Mouse (Mus musculus) kidney, adult 8-10 months (tissue): ENCODE measurements around the gene Pkd1l3.

ENCODE experiments used
- DNase-seq, 2 experiments: peaks; one replicate each; pipeline ENCODE4 v3.0.0; 2022

Pkd1l3 gene

GRCm38 (mm10) chr8:109614243-109615210 lies at the start of gene Pkd1l3:
Gene Pkd1l3 (plus strand): TSS chr8:109614517.
- no peak for DNase-seq

DNA sequence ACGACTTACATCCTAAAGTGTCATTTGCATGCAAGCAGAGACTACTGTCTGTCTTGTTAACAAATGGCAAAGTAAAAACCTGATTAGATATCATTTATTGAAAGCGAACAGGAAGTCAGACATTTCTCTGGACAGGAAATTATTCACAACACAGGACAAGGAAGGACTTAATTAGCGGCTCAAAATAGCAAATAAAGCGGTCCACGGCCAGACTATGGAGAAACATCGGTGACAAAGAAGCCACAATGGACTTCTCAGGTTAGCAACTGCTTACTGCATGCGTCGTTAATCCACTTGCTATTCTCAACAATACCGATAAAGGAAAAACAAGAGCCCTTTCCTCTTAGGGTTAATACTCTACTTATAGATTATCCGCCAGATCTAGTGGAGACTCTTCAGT lies 49.6 kb upstream of the Pkd1l3 start:
- no peak for DNase-seq

DNA sequence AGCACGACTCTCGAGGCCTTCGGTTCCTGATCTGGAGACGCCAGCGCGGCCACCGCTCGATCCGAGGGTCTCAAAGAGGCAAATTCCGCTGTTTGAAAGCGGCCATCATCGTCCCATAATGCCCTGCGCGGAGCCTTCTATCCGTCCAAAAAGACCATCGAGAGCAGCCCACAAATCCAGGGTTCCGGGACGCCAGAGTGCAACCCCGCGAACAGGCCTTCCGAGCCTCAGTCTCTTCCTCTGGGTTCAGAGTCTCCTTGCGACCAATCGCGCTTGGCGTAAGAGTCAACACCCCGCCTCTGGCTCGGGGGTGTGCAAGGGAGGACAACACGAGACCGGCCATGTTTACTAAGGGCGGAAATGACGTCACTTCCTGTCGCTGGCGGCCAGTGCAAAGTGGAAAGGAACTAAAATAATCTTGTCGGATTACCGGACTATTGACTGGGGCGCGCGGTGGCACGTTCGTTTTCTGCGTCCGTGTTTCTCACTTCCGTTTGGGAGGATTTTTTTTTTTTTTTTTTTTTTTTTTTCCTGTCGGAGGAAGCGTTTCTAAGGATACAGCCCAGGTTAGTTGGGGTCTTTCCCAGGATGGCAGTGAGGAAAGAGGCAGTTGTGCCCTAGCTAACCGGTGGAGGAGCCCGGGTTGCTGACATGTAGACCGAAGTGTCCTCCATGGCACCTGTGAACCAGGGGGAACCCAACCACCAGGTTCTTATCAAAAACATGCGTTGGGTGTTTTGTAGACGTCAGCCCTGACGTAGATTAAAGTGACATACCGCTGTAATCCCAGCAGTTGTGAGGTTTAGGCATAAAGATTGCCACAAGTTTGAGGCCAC lies 48.6 kb upstream of the Pkd1l3 start, which contains the start of the genes Dhx38 and Txnl4b:
Dhx38 (minus strand) TSS at position 364 of the 836 bp plus-strand sequence.
Txnl4b (plus strand) TSS at position 395 of the 836 bp plus-strand sequence.
- peak; percentile 99 for DNase-seq

DNA sequence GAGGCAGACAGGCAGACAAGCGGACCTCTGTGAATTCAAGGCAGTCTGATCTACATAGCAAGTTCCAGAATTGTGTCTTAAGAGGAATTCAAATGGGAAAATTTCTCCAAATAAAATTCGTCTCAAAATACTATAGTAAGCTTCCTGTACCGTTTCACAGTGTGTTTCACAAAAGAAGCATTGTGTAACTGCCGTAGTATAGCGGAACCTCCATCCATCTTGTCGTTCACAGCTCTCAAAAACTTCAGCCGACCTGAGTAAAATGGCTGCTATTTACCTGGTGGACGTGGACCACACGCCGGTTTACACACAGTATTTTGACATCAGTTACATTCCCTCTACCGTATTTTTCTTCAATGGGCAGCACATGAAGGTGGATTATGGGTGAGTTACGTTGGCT lies 43.2 kb upstream of the Pkd1l3 start:
- no peak for DNase-seq

DNA sequence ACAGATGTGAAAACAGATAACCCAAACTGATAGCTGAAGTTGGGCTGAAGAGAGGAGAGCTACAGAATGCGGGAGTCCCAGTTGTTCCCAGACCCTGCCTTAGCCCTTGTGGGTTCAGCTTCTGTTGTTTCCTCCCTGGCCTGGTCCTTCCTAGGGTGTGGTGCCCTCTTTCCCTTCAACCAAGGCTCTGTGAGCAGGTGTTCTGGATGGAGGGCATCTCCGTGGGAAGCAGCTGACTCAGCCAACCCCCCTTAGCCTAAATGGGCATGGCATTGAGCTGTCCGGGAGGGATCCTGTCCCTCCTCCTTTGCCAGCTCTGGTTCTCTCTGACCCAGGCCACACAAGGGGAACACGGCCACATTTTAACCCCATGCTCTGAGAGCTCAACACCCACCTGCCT lies 38.0 kb upstream of the Pkd1l3 start:
- no peak for DNase-seq

GRCm38 (mm10) chr8:109578900-109579301 lies 35.4 kb upstream of the Pkd1l3 start, which contains the start of gene Hp:
Gene Hp (minus strand): TSS chr8:109579172.
- no peak for DNase-seq

- DNase-seq: no peak
These were observed 30.0 kb upstream of the Pkd1l3 start for GRCm38 (mm10) chr8:109584293-109584692.

- no peak for DNase-seq
These were observed 29.5 kb upstream of the Pkd1l3 start for GRCm38 (mm10) chr8:109584830-109585229.

DNA sequence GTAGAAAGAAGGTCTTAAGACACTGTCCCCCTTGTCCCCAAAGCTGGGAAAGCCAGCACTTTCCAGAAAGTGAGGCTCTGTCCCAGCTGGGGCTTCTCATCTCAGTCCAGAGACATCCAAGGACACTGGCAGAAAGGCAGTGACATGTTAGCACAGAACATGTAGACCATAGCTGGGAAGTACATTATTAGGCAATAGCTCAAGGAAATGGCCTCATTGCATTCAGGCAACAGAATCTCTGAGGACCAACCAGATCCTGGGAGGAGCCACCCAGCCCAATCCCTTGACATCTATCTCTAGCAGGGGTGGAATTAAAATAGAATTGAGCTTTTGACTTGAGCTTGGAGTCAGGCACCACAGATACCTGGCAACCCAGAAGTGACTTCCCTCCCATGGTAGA lies 28.7 kb upstream of the Pkd1l3 start:
- DNase-seq: no peak

DNA sequence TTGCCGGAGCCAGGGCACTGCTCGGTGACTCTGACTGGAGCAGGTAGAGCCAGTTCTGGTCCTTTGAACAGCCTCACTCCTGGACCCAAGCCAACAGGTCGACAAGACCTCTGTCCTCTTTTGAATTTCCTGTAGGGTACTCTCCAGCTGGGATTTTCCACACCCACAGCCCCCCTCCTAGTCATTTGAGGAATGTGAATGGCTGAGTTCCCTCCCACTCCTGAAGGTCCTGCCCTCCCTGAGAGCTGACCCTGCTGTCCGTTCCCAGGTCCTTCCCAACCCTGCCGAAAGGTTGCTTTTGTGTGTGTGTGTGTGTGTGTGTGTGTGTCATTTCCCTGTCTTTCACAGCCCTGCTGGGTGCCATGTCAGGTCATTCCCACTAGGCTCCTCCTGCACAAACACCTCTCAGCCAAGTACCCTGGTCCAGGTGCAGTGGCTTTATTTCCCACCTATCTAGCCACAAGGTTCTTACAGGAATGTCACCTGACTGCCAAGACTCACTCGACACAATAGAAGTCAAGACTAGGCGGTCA lies 27.3 kb upstream of the Pkd1l3 start:
- peak; percentile 58 to 69 for DNase-seq

DNA sequence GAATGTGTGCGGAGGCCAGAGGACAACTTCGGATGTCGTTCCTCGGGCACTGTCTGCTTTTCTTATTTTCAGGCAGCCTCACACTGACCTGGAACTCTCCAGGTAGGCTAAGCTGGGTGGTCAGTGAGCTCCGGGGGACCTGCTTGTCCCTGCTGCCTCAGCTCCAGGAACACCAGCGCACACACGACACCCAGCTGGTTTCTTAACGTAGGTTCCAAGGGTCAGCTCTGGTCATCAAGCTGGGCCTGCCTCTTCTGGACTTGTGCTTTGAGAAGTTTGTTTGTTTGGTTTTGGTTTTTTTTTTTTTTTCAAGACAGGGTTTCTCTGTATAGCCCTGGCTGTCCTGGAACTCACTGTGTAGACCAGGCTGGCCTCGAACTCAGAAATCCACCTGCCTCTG lies 23.4 kb upstream of the Pkd1l3 start:
- DNase-seq: no peak

- no peak for DNase-seq
These were observed 22.9 kb upstream of the Pkd1l3 start for GRCm38 (mm10) chr8:109591367-109591766.

DNA sequence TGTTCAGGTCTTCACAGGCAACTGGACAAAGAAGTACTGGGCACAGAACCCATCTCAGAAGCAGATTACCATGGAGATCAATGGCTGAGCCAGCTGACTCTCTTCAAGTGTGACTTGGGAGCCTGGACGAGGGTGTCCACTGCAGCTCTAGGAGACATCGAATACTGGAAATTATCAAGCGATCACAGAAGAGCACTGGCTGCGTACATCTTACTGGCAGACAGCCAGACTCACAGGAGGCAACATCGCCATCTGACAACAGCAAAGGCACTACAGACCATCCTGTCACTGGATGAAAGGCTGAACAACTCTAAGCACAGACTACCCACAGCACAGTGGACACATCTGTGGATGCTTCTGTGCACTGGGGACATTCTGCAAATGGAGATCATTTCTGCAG lies 22.2 kb upstream of the Pkd1l3 start:
- DNase-seq: no peak

DNA sequence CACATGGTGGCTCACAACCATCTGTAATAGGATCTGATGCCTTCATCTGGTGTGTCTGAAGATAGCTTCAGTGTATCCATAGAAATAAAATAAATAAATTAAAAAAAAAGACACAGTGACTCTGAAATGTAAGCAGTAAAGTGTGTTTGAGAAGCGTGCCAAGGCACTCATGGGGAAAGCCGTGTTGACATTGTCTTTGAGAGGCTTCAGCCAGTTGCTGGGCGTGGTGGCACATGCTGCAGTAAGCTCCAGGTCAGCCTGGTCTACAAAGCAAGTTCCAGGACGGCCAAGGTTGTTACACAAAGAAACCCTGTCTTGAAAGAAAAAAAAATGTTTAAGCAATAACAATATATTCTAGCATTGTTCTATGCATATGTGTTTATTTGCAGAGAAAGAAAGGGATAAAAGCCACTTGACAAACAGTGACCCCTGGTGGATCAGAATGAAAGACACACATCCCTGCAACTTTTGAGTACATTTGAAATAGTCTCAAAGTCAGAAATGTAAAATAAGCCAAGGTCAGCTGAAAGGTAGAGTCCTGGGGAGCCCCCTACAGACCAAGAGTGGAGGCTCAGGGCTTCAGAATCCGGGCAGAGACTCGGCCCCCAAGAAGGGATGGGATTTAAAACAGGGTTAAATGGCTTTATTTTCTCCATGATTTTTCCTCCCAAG lies 21.1 kb upstream of the Pkd1l3 start:
- peak; percentile 15 to 18 for DNase-seq

DNA sequence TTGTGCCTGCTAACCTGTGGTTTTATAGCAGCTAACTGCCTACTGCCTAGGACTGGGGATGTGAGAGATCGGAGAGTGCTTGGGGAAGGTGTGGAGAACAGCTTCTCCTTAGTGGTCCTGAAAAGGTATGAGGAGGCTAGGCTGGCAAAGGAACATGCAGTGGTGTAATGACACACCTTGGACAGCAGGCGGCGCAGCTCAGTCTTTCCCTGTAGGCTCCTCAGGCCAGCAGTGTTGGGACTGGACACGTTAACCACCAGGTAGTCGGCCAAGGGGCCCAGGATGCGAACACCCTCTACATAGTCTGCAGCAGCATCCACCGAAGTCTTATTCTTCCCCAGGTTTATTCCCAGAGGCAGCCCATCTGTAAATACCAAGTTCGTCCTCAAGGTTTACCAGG lies 18.5 kb upstream of the Pkd1l3 start:
- peak in 1 of 2 experiments; percentile 40 for DNase-seq

GRCm38 (mm10) chr8:109606725-109607124 lies 7.6 kb upstream of the Pkd1l3 start:
- DNase-seq: no peak

DNA sequence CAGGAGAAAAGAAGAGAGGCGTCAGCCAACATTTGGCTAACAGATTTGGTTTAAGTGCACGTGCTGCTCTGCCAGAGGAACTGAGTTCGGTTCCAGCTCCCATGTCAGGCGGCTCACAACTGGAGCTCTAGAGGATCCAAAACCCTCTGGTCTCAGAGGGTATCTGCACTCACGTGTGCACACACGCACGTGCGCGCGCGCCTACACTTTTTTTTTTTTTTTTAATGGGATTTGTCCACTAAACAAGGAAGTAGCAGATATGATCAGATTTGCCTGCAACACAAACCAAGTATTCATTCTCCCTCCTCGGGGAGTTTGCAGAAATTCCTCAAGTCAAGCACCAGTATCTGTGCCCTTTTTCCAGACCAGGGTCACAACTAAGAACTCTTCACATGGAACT lies 6.7 kb upstream of the Pkd1l3 start:
- no peak for DNase-seq

- peak; percentile 95 to 96 for DNase-seq
These were observed 5.8 kb upstream of the Pkd1l3 start, which contains the start of gene Dhodh for GRCm38 (mm10) chr8:109608271-109609152. Gene Dhodh (minus strand): TSS chr8:109608673.

GRCm38 (mm10) chr8:109609153-109609502 lies 5.2 kb upstream of the Pkd1l3 start:
- DNase-seq: peak in 1 of 2 experiments; percentile 40

GRCm38 (mm10) chr8:109615569-109615968 lies 1.3 kb downstream of the Pkd1l3 start:
- DNase-seq: no peak

DNA sequence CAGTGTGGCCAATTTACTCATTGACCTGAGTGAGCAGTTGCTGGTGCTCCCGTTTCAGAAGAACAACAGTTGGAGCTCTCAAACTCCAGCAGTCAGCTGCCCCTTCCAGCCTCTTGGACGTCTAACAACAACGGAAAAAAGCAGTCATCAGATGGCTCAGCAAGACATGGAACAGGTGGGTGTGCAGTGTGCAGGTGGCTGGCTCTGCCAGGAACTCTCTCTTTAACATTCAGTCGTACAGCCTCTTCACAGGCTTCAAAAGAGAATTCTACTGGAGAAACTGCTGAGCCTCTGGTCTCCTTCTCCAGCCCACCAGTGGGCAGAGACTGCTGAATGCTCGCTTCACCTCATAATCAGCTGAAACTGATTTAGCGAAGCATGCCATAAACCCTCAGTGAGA lies 14.3 kb downstream of the Pkd1l3 start:
- no peak for DNase-seq

DNA sequence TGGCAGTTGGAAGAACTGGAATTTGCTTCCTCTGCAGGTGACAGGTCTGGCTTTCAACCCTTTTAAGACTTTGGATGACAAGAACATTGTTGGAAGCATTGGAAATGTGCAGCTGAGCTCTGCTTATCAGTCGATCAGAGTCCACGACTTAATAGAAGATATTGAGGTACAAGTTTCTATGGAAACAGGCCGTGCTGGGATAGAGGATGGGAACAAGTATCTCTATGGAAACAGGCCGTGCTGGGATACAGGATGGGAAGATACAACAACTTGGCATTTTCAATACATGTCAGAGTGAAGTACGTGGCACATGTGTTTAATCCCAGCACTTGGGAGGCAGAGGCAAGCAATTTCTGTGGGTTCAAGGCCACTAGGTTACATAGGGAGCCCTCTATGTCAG lies 18.2 kb downstream of the Pkd1l3 start:
- no peak for DNase-seq
